Mouse (Mus musculus) stomach, embryonic 15.5 days (tissue): Measurements from ENCODE around the gene Zfp185. TPM values are rescaled to one million over a fixed set of nuclear protein-coding genes. Genes with fewer than 3 reads are reported as not detected.
"Not testable (repeated sequence)": the region's sequence is repeated elsewhere in the genome, so short reads cannot be mapped to it uniquely, and the experiment has no call there.

Source experiments
- ATAC-seq: fragments of 200-750 bp; cut with Nextera tagmentation; 2 replicates; pipeline ENCODE4 v1.8.0; 2017; ENCODE audit warnings: low read depth, moderate number of reproducible peaks, moderate TSS enrichment; ENCODE audit not compliant: insufficient read depth, low FRiP score
- H3K27ac ChIP-seq: fragments of 300-500 bp; sonication (generic); 2 replicates; pipeline ENCODE4 v1.5.1; 2015; ENCODE audit warnings: mild to moderate bottlenecking, inconsistent platforms
- H3K27me3 ChIP-seq: fragments of 300-500 bp; sonication (generic); replicated peaks from 2 replicates; pipeline ENCODE4 v1.6.1; 2015; ENCODE audit warnings: inconsistent platforms
- H3K36me3 ChIP-seq: fragments of 300-500 bp; sonication (generic); 2 replicates; pipeline ENCODE4 v1.6.1; 2015; ENCODE audit warnings: inconsistent platforms
- H3K4me1 ChIP-seq: fragments of 300-500 bp; sonication (generic); 2 replicates; pipeline ENCODE4 v1.6.1; 2015; ENCODE audit warnings: inconsistent platforms
- H3K4me2 ChIP-seq: fragments of 300-500 bp; sonication (generic); 2 replicates; pipeline ENCODE4 v1.6.1; 2015; ENCODE audit warnings: mild to moderate bottlenecking, inconsistent platforms
- H3K4me3 ChIP-seq: fragments of 300-500 bp; sonication (generic); replicated peaks from 2 replicates; pipeline ENCODE4 v1.5.1; 2015; ENCODE audit warnings: inconsistent platforms
- H3K9ac ChIP-seq: fragments of 300-500 bp; sonication (generic); 2 replicates; pipeline ENCODE4 v1.6.1; 2015; ENCODE audit warnings: inconsistent platforms
- H3K9me3 ChIP-seq: fragments of 300-500 bp; sonication (generic); 2 replicates; pipeline ENCODE4 v1.6.1; 2016; ENCODE audit warnings: inconsistent platforms
- WGBS: fragments of 180-500 bp; shearing (Covaris S2); methylation state at CpG from one replicate; pipeline ENCODE4 v1.1.7; 2015; 5-methylcytosine and 5-hydroxymethylcytosine counted together
- microRNA counts: library from miRNA; unstranded; fragments of <30 nt; microRNA quantifications from one replicate; lab custom pipeline; 2016
- microRNA-seq: library from miRNA; unstranded; fragments of <30 nt; microRNA quantifications from one replicate; pipeline ENCODE4, GENCODE M21; 2016
- polyA plus RNA-seq: library from polyadenylated mRNA; unstranded; fragments of >200 nt; fragmentation: Nextera tagmentation; extraction: Ambion mirVana; gene quantifications from 2 replicates; pipeline ENCODE4 v1.2.1, GENCODE M21; 2015

The Zfp185 gene
- polyA plus RNA-seq, 1 experiment from 2014 or later, result 13.8 TPM

DNA sequence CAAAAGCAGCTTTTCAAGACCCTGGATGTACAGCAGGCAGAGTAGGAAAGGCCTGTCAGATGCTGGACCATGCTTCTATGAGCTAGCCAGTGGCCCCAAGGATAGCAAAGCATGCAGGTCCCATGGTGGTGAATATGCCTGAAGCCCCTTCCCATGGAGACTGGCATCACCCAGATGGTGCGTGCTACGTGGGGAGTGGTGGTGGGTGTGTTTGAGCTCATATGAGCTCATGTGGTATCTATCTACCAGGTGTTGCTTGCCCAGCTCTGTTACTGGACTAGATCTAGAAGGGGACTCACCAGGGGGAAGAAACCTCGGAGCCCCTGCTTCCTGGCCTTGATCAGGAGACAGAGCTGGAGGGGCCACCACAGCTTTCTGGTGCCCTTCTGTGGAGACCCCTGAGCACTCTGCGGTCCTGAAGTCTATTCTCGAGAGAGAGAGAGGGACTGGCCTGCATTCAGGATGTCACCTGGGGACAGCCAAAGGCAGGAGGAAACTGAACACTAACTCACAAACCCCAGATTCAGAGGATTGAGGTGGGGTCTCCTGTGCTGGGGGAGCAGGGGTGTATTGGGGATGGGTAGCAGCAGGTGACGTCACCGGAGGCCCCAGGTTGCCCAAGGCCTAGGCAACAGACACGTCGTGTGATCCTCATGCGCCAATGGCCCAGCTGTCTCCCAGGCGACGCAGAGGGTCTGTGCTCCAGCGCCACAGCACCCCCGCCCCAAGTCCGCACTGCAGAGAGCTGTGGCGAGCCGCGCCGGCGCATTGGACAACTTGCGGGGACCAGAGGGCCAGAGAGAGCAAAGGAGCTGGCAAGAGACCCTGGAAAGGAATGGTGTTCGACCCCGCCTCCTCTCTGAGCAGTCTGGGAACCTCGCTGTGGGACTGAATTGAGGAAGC is 76.6 kb downstream of the Zfp185 start:
- Histone ChIP-seq H3K9me3 (no peaks in the 10 kb centered on the region), H3K4me2 (peak overlapping the region; percentile 39), H3K9ac (no peak overlapping the region), H3K36me3 (no peaks in the 10 kb centered on the region), H3K4me1 (0 out of 2 replicates have a peak, but pooled peaks cover 3% of the 10 kb centered on the region), H3K27ac (no peak overlapping the region), H3K27me3 (no peaks in the 10 kb centered on the region), H3K4me3 (no peak overlapping the region)
- WGBS, result 42% methylated on average over 23 of the region's 24 CpGs
- 0 out of 2 replicates have a peak, but pooled peaks have one; percentile 10 for ATAC-seq

DNA sequence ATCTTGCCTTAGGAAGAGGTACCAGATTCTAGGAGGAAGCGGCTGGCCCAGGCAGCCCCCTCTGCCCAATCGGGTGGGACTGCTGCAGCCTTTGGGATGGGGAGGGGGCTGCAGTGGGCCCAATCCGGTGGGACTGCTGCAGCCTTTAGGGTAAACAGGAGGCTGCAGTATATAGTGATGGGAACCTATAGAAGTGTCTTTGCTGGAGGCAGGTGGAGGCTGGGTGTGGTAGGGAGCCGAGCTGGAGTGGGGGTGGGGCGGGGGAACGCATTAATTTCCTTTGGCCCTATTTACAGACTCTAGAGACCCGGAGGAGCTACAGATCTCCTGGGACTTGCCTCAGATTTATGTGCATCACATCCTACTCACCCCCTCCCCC is 77.3 kb downstream of the Zfp185 start, which contains the start of gene Pnma3:
Gene Pnma3, plus strand, starts transcription at position 373 of the 379 bp plus-strand sequence.
- no peaks in the 10 kb centered on the region for H3K27me3 ChIP-seq
- ATAC-seq, result no peak
- H3K9me3 ChIP-seq, result no peaks in the 10 kb centered on the region
- H3K4me3 ChIP-seq, result no peak within 1 kb of the TSS
- peak within 1 kb of the TSS; percentile 39 for H3K4me2 ChIP-seq
- WGBS, result 30% methylated on average over 7 of the region's 7 CpGs
- H3K36me3 ChIP-seq, result no peaks in the 10 kb centered on the region
- 0 out of 2 replicates have a peak, but pooled peaks cover 3% of the 10 kb centered on the region for H3K4me1 ChIP-seq
- H3K27ac ChIP-seq, result no peak within 1 kb of the TSS
- no peak within 1 kb of the TSS for H3K9ac ChIP-seq

- not testable (repeated sequence) for H3K9ac ChIP-seq, H3K27me3 ChIP-seq, H3K4me2 ChIP-seq, H3K36me3 ChIP-seq, H3K9me3 ChIP-seq, H3K4me1 ChIP-seq, H3K4me3 ChIP-seq, H3K27ac ChIP-seq
- peak; percentile 56; the same call in 1 of the 2 replicates for ATAC-seq
- WGBS, result 37% methylated on average over 2 of the region's 5 CpGs
Measured at GRCm38 (mm10) chrX:73066765-73067312, 79.7 kb downstream of the Zfp185 start.

MicroRNA genes within 50 kb of the gene (microRNA counts, 519-probe panel; counts per million panel counts)
- microRNA mmu-miR-2137 (lab: Ali Mortazavi, UCI), result 1,779 counts per million, percentile 15 among the panel's probes with 10 or more counts

Small RNAs within 50 kb of the gene (microRNA-seq; reads per million reads assigned to microRNA genes)
- 1.7 reads per million for gene Mir2137

Other genes with a start within 250 kb of the Zfp185 start
- 0.50 and 0.92 TPM in 2 replicates for gene Gabrq, start 162.2 kb upstream of the Zfp185 start, polyA plus RNA-seq
- gene Cetn2, start 68.9 kb upstream of the Zfp185 start, polyA plus RNA-seq, result 64.8 and 75.0 TPM in 2 replicates
- gene Nsdhl, start 68.8 kb upstream of the Zfp185 start, polyA plus RNA-seq, result 29.6 and 32.1 TPM in 2 replicates
- gene Pnma5, start 49.8 kb downstream of the Zfp185 start, polyA plus RNA-seq, result 0.14 and 0.17 TPM in 2 replicates
- 0.13 and 0.21 TPM in 2 replicates for gene Pnma3, start 77.4 kb downstream of the Zfp185 start, polyA plus RNA-seq
- 1.9 and 2.1 TPM in 2 replicates for gene Xlr4a, start 95.1 kb downstream of the Zfp185 start, polyA plus RNA-seq
- 5.8 and 9.2 TPM in 2 replicates for gene Xlr3a, start 109.8 kb downstream of the Zfp185 start, polyA plus RNA-seq
- 0.04 and 0.15 TPM in 2 replicates for gene Gm14685, start 129.7 kb downstream of the Zfp185 start, polyA plus RNA-seq
- 0.15 TPM in 1 of 2 replicates, not detected in the other for gene Xlr5b, start 161.5 kb downstream of the Zfp185 start, polyA plus RNA-seq
- gene DXBay18, start 162.1 kb downstream of the Zfp185 start, polyA plus RNA-seq, result 0.12 TPM in 1 of 2 replicates, not detected in the other
- not detected in 2 replicates for gene Spin2d, start 189.7 kb downstream of the Zfp185 start, polyA plus RNA-seq
- gene Xlr3b, start 204.9 kb downstream of the Zfp185 start, polyA plus RNA-seq, result 12.4 and 13.5 TPM in 2 replicates
- gene Xlr4b, start 227.0 kb downstream of the Zfp185 start, polyA plus RNA-seq, result 1.1 and 1.6 TPM in 2 replicates
- gene F8a, start 241.0 kb downstream of the Zfp185 start, polyA plus RNA-seq, result 16.8 and 17.5 TPM in 2 replicates